Mouse (Mus musculus): ENCODE data around the gene Polr3g. TPM values are rescaled to one million over a fixed set of nuclear protein-coding genes. Genes with fewer than 3 reads are reported as not detected.

Gene Polr3g
- total and polyA plus RNA-seq, 3 experiments, result 26.2 to 79.4 (median 36.8) TPM

DNA sequence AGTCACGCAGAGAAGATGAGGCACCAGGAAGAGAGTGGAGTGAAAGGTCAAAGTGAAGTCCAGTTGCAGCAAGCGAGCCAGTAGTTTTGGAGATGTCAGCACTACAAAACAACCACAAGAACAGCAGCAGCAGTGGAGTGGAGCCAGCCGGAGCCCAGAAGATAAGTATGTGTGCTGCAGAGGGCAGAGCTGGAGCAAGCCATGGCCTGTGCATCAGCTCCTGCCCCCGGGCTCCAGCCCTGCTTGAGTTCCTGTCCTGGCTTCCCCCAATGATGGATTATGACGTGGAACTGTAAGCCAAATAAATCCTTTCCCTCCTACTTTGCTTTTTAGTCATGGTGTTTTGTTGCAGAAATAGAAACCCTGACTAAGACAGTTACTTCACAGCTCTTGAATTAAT lies 26.6 kb downstream of the Polr3g start:
- TF ChIP-seq NRF1 (IDR thresholded peaks at IDR 0.05; ENCODE audit: insufficient read depth, low read depth, low read length, poor library complexity, severe bottlenecking) (no peak), ZMIZ1 (IDR thresholded peaks at IDR 0.05; ENCODE audit: low read depth, low read length) (no peak), MEF2A (IDR thresholded peaks at IDR 0.05; ENCODE audit: extremely low read depth, insufficient replicate concordance, low read depth, low read length, poor library complexity, severe bottlenecking) (no peak), RCOR1 (IDR thresholded peaks at IDR 0.05; ENCODE audit: low read depth, low read length) (no peak), MXI1 (IDR thresholded peaks at IDR 0.05; ENCODE audit: low read depth, low read length) (no peak), CTCF (IDR thresholded peaks at IDR 0.05 in 2 of 3, conservative IDR thresholded peaks at IDR 0.05 in 1 of 3; ENCODE audit: control insufficient read depth in 1 of 3, insufficient read depth in 1 of 3, low read depth in 2 of 3, low read length in 3 of 3, poor library complexity in 1 of 3, severe bottlenecking in 1 of 3) (no peak), RAD21 (IDR thresholded peaks at IDR 0.05; ENCODE audit: low read depth, low read length) (no peak), JUND (IDR thresholded peaks at IDR 0.05; ENCODE audit: low read depth, low read length) (no peak)
- H3K27ac ChIP-seq (ENCODE audit: control insufficient read depth, low read depth, low read length), result no peak overlapping the region
- H3K9ac ChIP-seq (ENCODE audit: control insufficient read depth, low read depth, low read length, poor library complexity, severe bottlenecking), result no peak overlapping the region
- no peaks in the 10 kb centered on the region for H3K79me2 ChIP-seq (ENCODE audit: control insufficient read depth, insufficient read depth, low read length, poor library complexity)
- H3K27me3 ChIP-seq (ENCODE audit: control insufficient read depth in 1 of 2, insufficient read depth in 2 of 2, low read length in 2 of 2), result no peaks in the 10 kb centered on the region
- H3K36me3 ChIP-seq (ENCODE audit: control insufficient read depth in 1 of 2, insufficient read depth in 2 of 2, low read length in 2 of 2), result peaks cover 2 to 10% of the 10 kb centered on the region in 2 experiments; a peak in 3 of 4 replicates
- no peaks in the 10 kb centered on the region for H3K9me3 ChIP-seq (replicated peaks; ENCODE audit: insufficient read depth, low read length)
- DNase-seq (ENCODE audit: low read depth, low spot score), result no peak
- H3K4me1 ChIP-seq (ENCODE audit: control insufficient read depth in 1 of 2, insufficient read depth in 2 of 2, low read length in 2 of 2), result no peaks in the 10 kb centered on the region; a peak in 1 of 4 replicates
- H3K4me3 ChIP-seq (ENCODE audit: control insufficient read depth in 1 of 2, insufficient read depth in 1 of 2, low read depth in 2 of 2, low read length in 2 of 2), result no peak overlapping the region

DNA sequence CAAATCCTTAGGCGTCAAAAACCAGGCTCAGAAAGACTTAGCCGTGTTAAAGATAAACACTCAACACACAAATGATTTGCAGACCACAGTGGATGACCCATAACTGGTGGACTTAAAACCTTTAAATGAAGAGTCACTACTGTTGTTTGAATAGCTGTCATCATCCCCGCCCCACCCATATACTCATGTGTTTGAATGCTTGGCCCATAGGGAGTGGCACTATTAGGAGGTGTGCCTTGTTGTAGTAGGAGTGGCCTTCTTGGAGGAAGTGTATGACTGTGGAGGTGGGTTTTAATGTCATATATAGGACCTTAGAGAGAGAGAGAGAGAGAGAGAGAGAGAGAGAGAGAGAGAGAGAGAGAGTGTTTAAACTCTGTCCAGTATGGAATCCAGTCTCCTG lies 27.7 kb downstream of the Polr3g start:
- Histone ChIP-seq H3K9me3 (replicated peaks; ENCODE audit: insufficient read depth, low read length) (no peaks in the 10 kb centered on the region), H3K36me3 (ENCODE audit: control insufficient read depth in 1 of 2, insufficient read depth in 2 of 2, low read length in 2 of 2) (peaks cover 2 to 9% of the 10 kb centered on the region in 2 experiments; a peak in 3 of 4 replicates), H3K27ac (ENCODE audit: control insufficient read depth, low read depth, low read length) (no peak overlapping the region), H3K9ac (ENCODE audit: control insufficient read depth, low read depth, low read length, poor library complexity, severe bottlenecking) (no peak overlapping the region), H3K4me3 (ENCODE audit: control insufficient read depth in 1 of 2, insufficient read depth in 1 of 2, low read depth in 2 of 2, low read length in 2 of 2) (no peak overlapping the region), H3K79me2 (ENCODE audit: control insufficient read depth, insufficient read depth, low read length, poor library complexity) (no peaks in the 10 kb centered on the region), H3K27me3 (ENCODE audit: control insufficient read depth in 1 of 2, insufficient read depth in 2 of 2, low read length in 2 of 2) (no peaks in the 10 kb centered on the region), H3K4me1 (ENCODE audit: control insufficient read depth in 1 of 2, insufficient read depth in 2 of 2, low read length in 2 of 2) (no peaks in the 10 kb centered on the region; a peak in 1 of 4 replicates)
- TF ChIP-seq ETS1 (IDR thresholded peaks at IDR 0.05; ENCODE audit: low read depth, low read length), result no peak
- no peak for TF ChIP-seq MAX (IDR thresholded peaks at IDR 0.05; ENCODE audit: low read length)
- TF ChIP-seq USF1 (IDR thresholded peaks at IDR 0.05; ENCODE audit: low read depth, low read length), result no peak
- TF ChIP-seq CTCF (IDR thresholded peaks at IDR 0.05 in 2 of 3, conservative IDR thresholded peaks at IDR 0.05 in 1 of 3; ENCODE audit: control insufficient read depth in 1 of 3, insufficient read depth in 1 of 3, low read depth in 2 of 3, low read length in 3 of 3, poor library complexity in 1 of 3, severe bottlenecking in 1 of 3), result no peak
- TF ChIP-seq KAT2A (conservative IDR thresholded peaks at IDR 0.05; ENCODE audit: low read depth, low read length), result no peak
- TF ChIP-seq MAFK (IDR thresholded peaks at IDR 0.05; ENCODE audit: borderline replicate concordance, low read depth, low read length), result no peak
- no peak for TF ChIP-seq RCOR1 (IDR thresholded peaks at IDR 0.05; ENCODE audit: low read depth, low read length)
- TF ChIP-seq HCFC1 (IDR thresholded peaks at IDR 0.05; ENCODE audit: low read depth, low read length), result no peak
- no peak for TF ChIP-seq ZC3H11A (IDR thresholded peaks at IDR 0.05; ENCODE audit: low read depth, low read length)
- TF ChIP-seq CHD1 (IDR thresholded peaks at IDR 0.05; ENCODE audit: low read depth, low read length), result no peak
- TF ChIP-seq TBP (IDR thresholded peaks at IDR 0.05; ENCODE audit: low read depth, low read length), result no peak
- no peak for DNase-seq (ENCODE audit: low read depth, low spot score)
